In the genomic region with DNA sequence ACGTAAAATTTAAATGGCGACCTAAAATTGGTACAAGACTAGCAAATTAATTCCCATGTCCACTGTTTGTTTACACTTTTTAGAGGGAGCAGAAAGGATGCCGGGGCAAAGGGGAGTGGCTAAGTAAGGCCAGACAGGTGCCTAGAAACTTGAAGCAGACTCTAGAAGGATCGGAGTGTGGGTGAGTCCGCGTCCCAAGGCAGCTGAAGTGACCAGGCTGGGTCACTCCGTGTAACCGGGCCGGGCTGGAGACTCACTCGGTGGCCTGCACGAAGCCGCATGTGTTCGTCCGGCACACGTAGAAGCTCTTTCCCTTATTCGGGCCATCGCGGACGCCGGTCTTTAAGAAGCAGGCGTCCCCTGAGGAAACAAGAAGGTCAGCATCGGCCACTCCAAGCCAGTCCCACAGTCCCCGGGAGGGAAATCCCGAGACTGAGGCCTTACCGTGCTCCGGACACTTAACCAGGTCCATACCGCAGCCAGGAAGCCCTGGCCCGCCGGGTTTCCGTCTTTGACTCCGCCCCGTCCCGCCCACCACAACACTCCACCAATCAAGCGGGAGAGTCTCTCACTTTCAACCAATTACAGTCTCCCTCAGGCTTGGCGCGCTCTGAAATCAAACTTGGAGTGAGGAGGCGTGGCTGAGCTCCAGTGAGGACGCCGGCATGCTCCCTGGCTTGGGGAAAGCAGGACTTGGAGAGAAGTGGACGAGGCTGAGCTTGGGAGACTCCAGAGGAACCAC, we compare ENCODE assay signal across 7 mouse cellular contexts. TPM values are rescaled to one million over a fixed set of nuclear protein-coding genes. Genes with fewer than 3 reads are reported as not detected.
DNase-seq lines count a peak whose midpoint lies in the region; ATAC-seq lines count a peak whose summit lies in the region.

A gene (minus strand): TSS at position 488 of the 742 bp plus-strand sequence.

- peak within 1 kb of the TSS; percentile 83 for H3K9ac ChIP-seq in intestine, embryonic 16.5 days (ENCODE audit: low read depth, low read length)
- H3K9ac ChIP-seq in midbrain, embryonic 11.5 days (ENCODE audit: low read length) = peak within 1 kb of the TSS; percentile 77

- WGBS in intestine, embryonic 16.5 days = under 1% methylated on average over 40 of the region's 40 CpGs
- WGBS in midbrain, embryonic 11.5 days = under 1% methylated on average over 40 of the region's 40 CpGs

- H3K36me3 ChIP-seq in intestine, embryonic 16.5 days (ENCODE audit: control insufficient read depth, insufficient read depth, low read length) = no peaks in the 10 kb centered on the region
- H3K36me3 ChIP-seq in midbrain, embryonic 11.5 days (ENCODE audit: control insufficient read depth, insufficient read depth, low read length) = no peaks in the 10 kb centered on the region

- H3K4me2 ChIP-seq in intestine, embryonic 16.5 days (ENCODE audit: low read depth, low read length) = peak within 1 kb of the TSS; percentile 84
- peak within 1 kb of the TSS; percentile 58 for H3K4me2 ChIP-seq in midbrain, embryonic 11.5 days

- H3K4me1 ChIP-seq in intestine, embryonic 16.5 days (ENCODE audit: control insufficient read depth, insufficient read depth, low read length) = 0 out of 2 replicates have a peak, but pooled peaks cover 4% of the 10 kb centered on the region
- peaks cover 6% of the 10 kb centered on the region; the same call in 1 of the 2 replicates for H3K4me1 ChIP-seq in midbrain, embryonic 11.5 days (ENCODE audit: control insufficient read depth, insufficient read depth, low read length)

- no peaks in the 10 kb centered on the region for H3K27me3 ChIP-seq in intestine, embryonic 16.5 days (replicated peaks; ENCODE audit: control insufficient read depth, insufficient read depth, low read length)
- H3K27me3 ChIP-seq in midbrain, embryonic 11.5 days (ENCODE audit: control insufficient read depth, insufficient read depth, low read length) = no peaks in the 10 kb centered on the region

- intact Hi-C loops in left cerebral cortex, postnatal 36 days (cut with DNase I) = no loop called here

- ATAC-seq in intestine, embryonic 16.5 days = peak; percentile 99
- ATAC-seq in midbrain, embryonic 11.5 days (ENCODE audit: low FRiP score) = peak; percentile 99

- no peak within 1 kb of the TSS for H3K27ac ChIP-seq in intestine, embryonic 16.5 days (ENCODE audit: low read length)
- no peak within 1 kb of the TSS for H3K27ac ChIP-seq in midbrain, embryonic 11.5 days (ENCODE audit: low read depth, low read length)

- DNase-seq in adrenal gland, adult 8-10 months = peak; percentile 91
- DNase-seq in embryo, embryonic 9.5 days (ENCODE audit: extremely low spot score) = peak; percentile 96
- DNase-seq in gastrocnemius, postnatal 4 days (ENCODE audit: low spot score in 2 of 2) = peak; percentile 81 to 93
- peak; percentile 84 to 87 for DNase-seq in left cerebral cortex, postnatal 36 days (ENCODE audit: low spot score in 2 of 2)
- peak; percentile 99 for DNase-seq in midbrain, embryonic 11.5 days (ENCODE audit: low spot score, missing footprints)
- peak; percentile 87 for DNase-seq in skeletal muscle tissue, adult 2 months (ENCODE audit: low read depth, low spot score)

- no peaks in the 10 kb centered on the region for H3K9me3 ChIP-seq in intestine, embryonic 16.5 days (ENCODE audit: control insufficient read depth, low read length)
- no peaks in the 10 kb centered on the region for H3K9me3 ChIP-seq in midbrain, embryonic 11.5 days (ENCODE audit: control insufficient read depth, low read length)

- peak within 1 kb of the TSS; percentile 71 for H3K4me3 ChIP-seq in intestine, embryonic 16.5 days (ENCODE audit: low read length)
- peak within 1 kb of the TSS; percentile 74 for H3K4me3 ChIP-seq in midbrain, embryonic 11.5 days (ENCODE audit: low read depth, low read length)

RNA-seq across cellular contexts. Expression of the gene that starts here (rescaled TPM):
- 10 to 100 TPM; 10.5 to 14.8 (median 13.8) TPM for total RNA-seq in adrenal gland, adult 8-10 months (2022)
- total RNA-seq in gastrocnemius, postnatal 4 days (2021) = 1 to 10 TPM; 6.9 to 8.5 TPM
- 8.9 and 10.5 TPM in 2 replicates for polyA plus RNA-seq in intestine, embryonic 16.5 days (2015; fragmentation: Nextera tagmentation; extraction: Ambion mirVana)
- 1 to 10 TPM; 1.4 TPM for total RNA-seq in left cerebral cortex, postnatal 36 days (2021)
- polyA plus RNA-seq in midbrain, embryonic 11.5 days (2014; fragmentation: Nextera tagmentation; extraction: Ambion mirVana) = 24.7 and 26.9 TPM in 2 replicates
